Mouse (Mus musculus) G1E-ER4 (cell line): ENCODE measurements around the gene Uck1. TPM values are rescaled to one million over a fixed set of nuclear protein-coding genes. Genes with fewer than 3 reads are reported as not detected.

Experiments used
- GATA1 ChIP-seq: IDR thresholded peaks from one replicate; pipeline ENCODE4 v1.8.0; 2012; ENCODE audit warnings: low read length, inconsistent platforms
- polyA plus RNA-seq: library from polyadenylated mRNA; stranded (reverse); fragments of >175 nt; gene quantifications from 2 replicates; pipeline ENCODE4 v1.2.3, GENCODE M21; 2012

Uck1 gene
- polyA plus RNA-seq = 65.6 and 82.9 TPM in 2 replicates

GRCm38 (mm10) chr2:32259657-32260417 is at the start of gene Uck1:
Gene Uck1 (minus strand): TSS chr2:32260159.
- no peak for TF ChIP-seq GATA1

GRCm38 (mm10) chr2:32308870-32309568 is 49.1 kb upstream of the Uck1 start:
- TF ChIP-seq GATA1 = no peak

GRCm38 (mm10) chr2:32307941-32308760 is 48.2 kb upstream of the Uck1 start:
- TF ChIP-seq GATA1 = no peak

GRCm38 (mm10) chr2:32307247-32307798 is 47.4 kb upstream of the Uck1 start:
- no peak for TF ChIP-seq GATA1

- TF ChIP-seq GATA1 = no peak
Measured at GRCm38 (mm10) chr2:32306176-32306575, 46.2 kb upstream of the Uck1 start.

GRCm38 (mm10) chr2:32305668-32306067 is 45.7 kb upstream of the Uck1 start:
- no peak for TF ChIP-seq GATA1

GRCm38 (mm10) chr2:32304145-32304832 is 44.3 kb upstream of the Uck1 start:
- no peak for TF ChIP-seq GATA1

- no peak for TF ChIP-seq GATA1
Measured at GRCm38 (mm10) chr2:32302952-32303351, 43.0 kb upstream of the Uck1 start.

- no peak for TF ChIP-seq GATA1
Measured at GRCm38 (mm10) chr2:32299469-32299868, 39.5 kb upstream of the Uck1 start.

GRCm38 (mm10) chr2:32295285-32295684 is 35.3 kb upstream of the Uck1 start:
- no peak for TF ChIP-seq GATA1

GRCm38 (mm10) chr2:32294348-32294747 is 34.4 kb upstream of the Uck1 start:
- no peak for TF ChIP-seq GATA1

GRCm38 (mm10) chr2:32289578-32289977 is 29.6 kb upstream of the Uck1 start:
- TF ChIP-seq GATA1 = no peak

GRCm38 (mm10) chr2:32288371-32288931 is 28.5 kb upstream of the Uck1 start:
- TF ChIP-seq GATA1 = no peak

GRCm38 (mm10) chr2:32287923-32288367 is 28.0 kb upstream of the Uck1 start, which contains the start of gene Swi5:
Gene Swi5 (minus strand): TSS chr2:32288075.
- no peak for TF ChIP-seq GATA1
